Mouse (Mus musculus): ENCODE results near the gene Htra2. TPM values are rescaled to one million over a fixed set of nuclear protein-coding genes. Genes with fewer than 3 reads are reported as not detected.
A peak's percentile ranks its signal among the peaks of the same experiment; 100 is the strongest.

The Htra2 gene
- polyA plus RNA-seq, 1 experiment = 36.8 TPM

DNA sequence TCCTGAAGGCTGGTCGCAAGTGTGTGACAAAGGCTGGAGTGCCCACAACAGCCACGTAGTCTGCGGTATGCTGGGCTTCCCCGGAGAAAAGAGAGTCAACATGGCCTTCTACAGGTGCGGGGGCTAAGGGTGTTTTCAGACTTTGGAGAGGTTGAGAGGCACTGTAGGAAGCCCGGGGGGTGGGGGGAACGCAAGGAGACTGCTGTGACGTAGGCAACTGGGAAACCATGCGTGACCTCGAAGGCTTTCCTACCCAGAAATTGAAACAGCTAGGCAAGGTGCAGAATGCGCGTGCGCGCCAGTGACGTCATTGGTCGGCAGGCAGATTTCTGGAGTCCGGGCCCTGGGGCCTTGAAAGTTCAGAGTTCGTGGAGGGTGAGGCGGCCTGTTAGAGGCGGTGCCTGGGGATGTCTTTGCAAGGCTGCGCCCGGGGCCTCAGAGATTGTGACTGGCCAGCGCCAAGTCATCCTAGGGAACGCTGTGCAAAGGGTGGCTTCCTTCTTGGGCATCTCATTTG, 16.5 kb downstream of the Htra2 start:
- H3K27me3 ChIP-seq (ENCODE audit: control insufficient read depth, insufficient read depth, low read length, poor library complexity, severe bottlenecking) = no peaks in the 10 kb centered on the region
- no peak for TF ChIP-seq POLR2A (IDR thresholded peaks at IDR 0.05; ENCODE audit: insufficient read depth, low read length)
- no peak for TF ChIP-seq CTCF (IDR thresholded peaks at IDR 0.05; ENCODE audit: low read depth, low read length)
- no peak for TF ChIP-seq EP300 (IDR thresholded peaks at IDR 0.05; ENCODE audit: insufficient read depth, low read depth, low read length)
- no peak overlapping the region for H3K27ac ChIP-seq (ENCODE audit: insufficient read depth, low read length)
- no peaks in the 10 kb centered on the region for H3K9me3 ChIP-seq (replicated peaks; ENCODE audit: control insufficient read depth, insufficient read depth, low read length, poor library complexity, severe bottlenecking)
- H3K4me1 ChIP-seq (ENCODE audit: control insufficient read depth, insufficient read depth, low read length) = peaks cover 1% of the 10 kb centered on the region
- H3K9ac ChIP-seq (ENCODE audit: low read depth, poor library complexity, severe bottlenecking) = no peak overlapping the region
- no peaks in the 10 kb centered on the region for H3K36me3 ChIP-seq (ENCODE audit: control insufficient read depth, insufficient read depth, low read length, poor library complexity, severe bottlenecking)
- no peak overlapping the region for H3K4me3 ChIP-seq (ENCODE audit: low read depth, low read length)

DNA sequence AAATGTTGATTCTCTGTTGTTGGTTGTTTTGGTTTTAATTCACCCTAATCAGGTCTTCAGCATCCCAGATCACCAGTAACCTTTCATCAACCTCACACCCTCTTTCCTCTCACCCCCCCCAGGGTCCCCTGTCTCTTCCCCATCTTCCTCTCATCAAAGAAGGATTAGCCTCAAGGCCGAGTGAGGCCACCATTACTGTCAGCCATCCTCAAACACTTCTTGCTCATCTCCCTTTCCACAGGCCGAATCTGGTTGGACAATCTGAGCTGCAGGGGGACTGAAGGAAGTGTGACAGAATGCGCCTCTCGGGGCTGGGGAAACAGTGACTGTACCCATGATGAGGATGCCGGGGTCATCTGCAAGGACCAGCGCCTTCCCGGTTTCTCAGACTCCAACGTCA, 17.9 kb downstream of the Htra2 start:
- Histone ChIP-seq H3K27me3 (ENCODE audit: control insufficient read depth, insufficient read depth, low read length, poor library complexity, severe bottlenecking) (no peaks in the 10 kb centered on the region), H3K9me3 (replicated peaks; ENCODE audit: control insufficient read depth, insufficient read depth, low read length, poor library complexity, severe bottlenecking) (no peaks in the 10 kb centered on the region), H3K9ac (ENCODE audit: low read depth, poor library complexity, severe bottlenecking) (no peak overlapping the region), H3K4me1 (ENCODE audit: control insufficient read depth, insufficient read depth, low read length) (peaks cover 1% of the 10 kb centered on the region), H3K36me3 (ENCODE audit: control insufficient read depth, insufficient read depth, low read length, poor library complexity, severe bottlenecking) (no peaks in the 10 kb centered on the region), H3K27ac (ENCODE audit: insufficient read depth, low read length) (no peak overlapping the region), H3K4me3 (ENCODE audit: low read depth, low read length) (no peak overlapping the region)
- TF ChIP-seq EP300 (IDR thresholded peaks at IDR 0.05; ENCODE audit: insufficient read depth, low read depth, low read length) = no peak
- no peak for TF ChIP-seq POLR2A (IDR thresholded peaks at IDR 0.05; ENCODE audit: insufficient read depth, low read length)
- no peak for TF ChIP-seq CTCF (IDR thresholded peaks at IDR 0.05; ENCODE audit: low read depth, low read length)

DNA sequence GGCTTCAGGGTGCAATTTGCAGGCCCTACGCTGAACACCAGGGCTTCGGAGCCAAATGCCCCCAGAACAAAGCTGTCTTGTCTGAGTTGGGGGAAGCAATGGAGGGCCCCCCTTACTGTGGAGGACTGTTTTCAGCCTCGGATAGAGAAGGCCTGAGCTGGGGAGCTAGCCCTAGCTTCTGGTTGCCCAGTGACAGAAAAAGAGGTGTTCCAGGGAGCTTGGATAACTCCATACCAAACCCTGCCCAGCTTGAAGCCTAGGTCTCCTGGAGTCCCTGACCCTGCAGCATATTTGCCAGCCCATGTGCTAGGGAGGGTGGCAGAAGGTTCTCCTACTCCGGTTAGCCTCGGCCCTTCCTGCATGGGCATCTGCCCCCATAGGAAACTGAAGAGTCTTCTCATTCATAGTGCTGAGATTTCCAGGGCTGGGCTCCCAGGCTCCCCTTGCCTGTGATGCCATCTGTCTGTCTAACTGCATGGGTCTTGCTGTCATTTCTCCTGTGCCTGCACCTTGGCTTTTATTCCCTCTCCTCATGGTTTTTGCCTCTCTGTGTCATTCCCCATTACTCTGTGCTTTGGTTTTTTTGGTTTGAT, 20.5 kb downstream of the Htra2 start:
- H3K36me3 ChIP-seq (ENCODE audit: control insufficient read depth, insufficient read depth, low read length, poor library complexity, severe bottlenecking) = no peaks in the 10 kb centered on the region
- no peak for TF ChIP-seq POLR2A (IDR thresholded peaks at IDR 0.05; ENCODE audit: insufficient read depth, low read length)
- no peak for TF ChIP-seq EP300 (IDR thresholded peaks at IDR 0.05; ENCODE audit: insufficient read depth, low read depth, low read length)
- TF ChIP-seq CTCF (IDR thresholded peaks at IDR 0.05; ENCODE audit: low read depth, low read length) = no peak
- H3K9ac ChIP-seq (ENCODE audit: low read depth, poor library complexity, severe bottlenecking) = peak overlapping the region; percentile 22; the same call in 1 of the 2 replicates
- H3K27ac ChIP-seq (ENCODE audit: insufficient read depth, low read length) = no peak overlapping the region
- peaks cover 1% of the 10 kb centered on the region for H3K4me1 ChIP-seq (ENCODE audit: control insufficient read depth, insufficient read depth, low read length)
- no peaks in the 10 kb centered on the region for H3K27me3 ChIP-seq (ENCODE audit: control insufficient read depth, insufficient read depth, low read length, poor library complexity, severe bottlenecking)
- H3K4me3 ChIP-seq (ENCODE audit: low read depth, low read length) = peak overlapping the region; percentile 84; the same call in 1 of the 2 replicates
- no peaks in the 10 kb centered on the region for H3K9me3 ChIP-seq (replicated peaks; ENCODE audit: control insufficient read depth, insufficient read depth, low read length, poor library complexity, severe bottlenecking)

DNA sequence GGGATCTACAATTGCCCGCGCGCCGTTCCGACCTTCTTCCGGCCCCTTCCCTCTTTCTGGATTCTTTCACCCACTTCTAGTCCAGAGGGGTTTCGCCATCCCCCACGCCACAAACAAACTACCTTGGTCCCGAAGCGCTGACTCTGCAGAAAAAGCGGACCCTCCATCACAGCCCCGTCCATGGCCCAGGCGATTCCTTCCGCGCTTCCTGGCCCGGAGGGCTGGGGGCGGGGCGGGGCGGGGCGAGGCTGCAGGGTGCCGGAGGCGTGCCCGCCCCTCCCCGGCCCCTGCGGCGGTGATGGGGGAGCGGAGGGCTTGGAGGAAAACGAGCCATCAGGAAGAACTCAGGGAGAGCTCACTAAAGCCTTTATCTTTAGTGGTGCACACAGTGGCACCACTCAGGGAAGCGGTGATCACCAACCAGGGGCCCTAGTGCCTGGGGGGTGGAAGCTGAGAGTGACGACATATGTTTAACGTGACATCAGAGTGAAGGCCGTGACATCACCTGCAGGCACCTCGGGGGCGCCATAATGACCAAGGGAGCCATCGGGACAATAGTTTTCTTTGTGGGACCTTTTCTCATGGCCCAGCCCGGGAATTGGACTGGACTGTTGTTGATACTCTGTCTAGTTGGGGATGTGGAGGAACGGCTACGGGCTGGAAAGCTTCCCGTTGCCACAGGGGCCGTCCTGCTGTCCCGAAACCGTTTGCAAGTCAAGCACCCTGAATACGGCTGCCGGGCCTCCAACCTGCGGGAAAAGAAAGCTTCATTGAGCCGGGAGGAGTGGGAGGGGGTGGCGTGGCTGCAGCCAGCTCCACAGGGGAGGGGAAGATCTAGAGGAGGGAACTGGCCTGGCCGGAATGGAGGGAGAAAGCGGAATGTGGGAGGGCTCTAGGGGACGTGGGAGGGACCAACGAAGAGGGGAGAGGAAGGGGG, 21.6 kb downstream of the Htra2 start, which contains the start of the genes Dok1 and Loxl3:
Dok1 (minus strand) TSS at position 223 of the 937 bp plus-strand sequence.
Loxl3 (plus strand) TSS at position 925 of the 937 bp plus-strand sequence.
- Histone ChIP-seq H3K27me3 (ENCODE audit: control insufficient read depth, insufficient read depth, low read length, poor library complexity, severe bottlenecking) (no peaks in the 10 kb centered on the region), H3K9me3 (replicated peaks; ENCODE audit: control insufficient read depth, insufficient read depth, low read length, poor library complexity, severe bottlenecking) (no peaks in the 10 kb centered on the region), H3K36me3 (ENCODE audit: control insufficient read depth, insufficient read depth, low read length, poor library complexity, severe bottlenecking) (no peaks in the 10 kb centered on the region), H3K4me3 (ENCODE audit: low read depth, low read length) (peak within 1 kb of the TSS; percentile 84), H3K4me1 (ENCODE audit: control insufficient read depth, insufficient read depth, low read length) (peaks cover 1% of the 10 kb centered on the region), H3K9ac (ENCODE audit: low read depth, poor library complexity, severe bottlenecking) (peak within 1 kb of the TSS; percentile 61), H3K27ac (ENCODE audit: insufficient read depth, low read length) (peak within 1 kb of the TSS; percentile 9; the same call in 1 of the 2 replicates)
- no peak for TF ChIP-seq EP300 (IDR thresholded peaks at IDR 0.05; ENCODE audit: insufficient read depth, low read depth, low read length)
- TF ChIP-seq CTCF (IDR thresholded peaks at IDR 0.05; ENCODE audit: low read depth, low read length) = no peak
- no peak for TF ChIP-seq POLR2A (IDR thresholded peaks at IDR 0.05; ENCODE audit: insufficient read depth, low read length)

DNA sequence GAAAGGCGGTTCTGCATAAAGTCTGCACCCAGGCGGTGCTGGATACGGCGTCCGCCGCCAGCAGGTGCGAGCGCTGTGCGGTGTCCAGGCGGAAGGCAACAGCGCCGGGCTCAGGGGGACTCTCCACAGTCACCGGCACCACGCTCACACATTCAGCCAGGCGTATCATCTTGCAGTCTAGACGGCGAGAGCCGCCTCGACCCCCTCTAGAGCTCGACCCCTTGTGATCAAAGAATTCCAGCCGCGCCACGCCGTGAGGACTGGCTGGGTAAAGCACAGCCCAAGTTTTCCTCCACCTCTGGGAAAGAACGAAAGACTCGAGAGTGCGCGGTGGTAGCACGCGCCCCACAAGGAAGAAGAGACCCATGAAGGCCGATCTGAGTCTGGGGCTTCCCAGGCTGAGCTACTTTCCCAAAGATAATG, 22.3 kb downstream of the Htra2 start:
- H3K27me3 ChIP-seq (ENCODE audit: control insufficient read depth, insufficient read depth, low read length, poor library complexity, severe bottlenecking) = no peaks in the 10 kb centered on the region

More for the DNA sequence above, 22.3 kb downstream of the Htra2 start:
- TF ChIP-seq POLR2A (IDR thresholded peaks at IDR 0.05; ENCODE audit: insufficient read depth, low read length) (no peak), CTCF (IDR thresholded peaks at IDR 0.05; ENCODE audit: low read depth, low read length) (no peak), EP300 (IDR thresholded peaks at IDR 0.05; ENCODE audit: insufficient read depth, low read depth, low read length) (no peak)
- H3K36me3 ChIP-seq (ENCODE audit: control insufficient read depth, insufficient read depth, low read length, poor library complexity, severe bottlenecking) = no peaks in the 10 kb centered on the region
- H3K4me1 ChIP-seq (ENCODE audit: control insufficient read depth, insufficient read depth, low read length) = peaks cover 1% of the 10 kb centered on the region
- H3K9ac ChIP-seq (ENCODE audit: low read depth, poor library complexity, severe bottlenecking) = peak overlapping the region; percentile 61
- no peak overlapping the region for H3K27ac ChIP-seq (ENCODE audit: insufficient read depth, low read length)
- peak overlapping the region; percentile 84 for H3K4me3 ChIP-seq (ENCODE audit: low read depth, low read length)
- no peaks in the 10 kb centered on the region for H3K9me3 ChIP-seq (replicated peaks; ENCODE audit: control insufficient read depth, insufficient read depth, low read length, poor library complexity, severe bottlenecking)
